Mouse (Mus musculus): ENCODE measurements around the gene Krtap1-5.
A peak's percentile ranks its signal among the peaks of the same experiment; 100 is the strongest.
"Not testable (repeated sequence)": the region's sequence is repeated elsewhere in the genome, so short reads cannot be mapped to it uniquely, and the experiment has no call there.

The Krtap1-5 gene

GRCm38 (mm10) chr11:99580636-99581035 lies at the start of gene Krtap1-5:
Krtap1-5 (minus strand) TSS chr11:99581016.
- no peak for DNase-seq (ENCODE audit: low read depth, low spot score)

GRCm38 (mm10) chr11:99628138-99628537 lies 47.3 kb upstream of the Krtap1-5 start, which contains the start of gene Krtap4-1:
Krtap4-1 (minus strand) TSS chr11:99628238.
- DNase-seq (ENCODE audit: low read depth, low spot score) = no peak

- DNase-seq (ENCODE audit: low read depth, low spot score) = no peak
Observed at GRCm38 (mm10) chr11:99620335-99620734, 39.5 kb upstream of the Krtap1-5 start, which contains the start of gene Gm11562. Gm11562 (minus strand) TSS chr11:99620435.

GRCm38 (mm10) chr11:99614796-99615363 lies 34.1 kb upstream of the Krtap1-5 start, which contains the start of gene Krtap2-4:
Krtap2-4 (minus strand) TSS chr11:99614846.
- DNase-seq (ENCODE audit: low read depth, low spot score) = no peak

DNA sequence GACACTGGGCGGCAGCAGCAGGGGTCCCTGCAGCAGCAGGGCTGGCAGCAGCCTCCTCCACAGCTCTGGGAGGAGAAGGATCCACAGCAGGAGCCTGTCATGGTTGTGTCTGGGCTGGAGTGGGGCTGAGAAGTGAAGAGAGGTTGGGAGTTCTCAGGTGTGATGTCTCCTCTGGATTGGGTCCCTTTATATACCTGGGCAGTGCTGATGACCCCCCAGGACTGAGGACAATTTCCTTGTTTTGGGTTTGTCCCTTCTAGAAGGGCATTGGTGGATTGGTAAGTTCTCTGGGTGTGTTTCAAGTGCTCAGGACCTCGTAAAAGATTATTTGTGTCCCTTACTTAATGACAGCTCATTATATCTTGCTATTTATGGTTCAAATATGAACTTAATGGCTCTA lies 29.3 kb upstream of the Krtap1-5 start, which contains the start of gene Gm11937:
Gene Gm11937, minus strand, starts transcription at position 101 of the 400 bp plus-strand sequence.
- DNase-seq (ENCODE audit: low read depth, low spot score) = not testable (repeated sequence)

DNA sequence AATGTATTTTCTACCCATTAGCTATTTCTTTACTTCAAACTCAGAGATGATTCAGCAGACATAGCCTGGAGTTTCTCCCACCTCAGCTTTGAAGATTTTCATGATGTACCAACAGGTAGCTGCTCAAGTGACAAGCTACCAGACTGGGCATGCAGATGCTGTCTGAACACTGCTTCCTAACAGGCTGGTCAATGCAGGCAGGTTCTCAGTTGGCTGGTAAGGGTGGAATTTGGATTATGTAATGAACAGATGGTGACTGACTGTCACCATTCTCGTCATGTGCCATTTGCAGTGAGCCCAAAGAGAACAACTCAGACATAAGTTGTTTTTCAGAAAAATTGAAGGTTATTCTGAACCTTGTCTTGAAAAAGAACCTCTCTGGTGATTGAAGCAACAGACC lies 28.3 kb upstream of the Krtap1-5 start:
- no peak for DNase-seq (ENCODE audit: low read depth, low spot score)

DNA sequence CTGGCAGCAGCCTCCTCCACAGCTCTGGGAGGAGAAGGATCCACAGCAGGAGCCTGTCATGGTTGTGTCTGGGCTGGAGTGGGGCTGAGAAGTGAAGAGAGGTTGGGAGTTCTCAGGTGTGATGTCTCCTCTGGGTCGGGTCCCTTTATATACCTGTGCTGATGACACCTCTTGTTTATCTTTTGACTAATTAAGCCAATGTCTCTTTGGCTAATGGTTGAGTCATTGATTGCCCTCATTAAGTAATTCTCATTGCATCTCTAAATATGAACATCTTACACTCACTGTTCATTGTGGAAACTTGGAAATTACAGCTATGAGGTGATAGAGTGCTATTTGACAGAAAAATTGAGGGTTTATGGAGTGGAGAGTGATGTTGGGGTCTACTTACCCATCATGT lies 22.4 kb upstream of the Krtap1-5 start, which contains the start of gene Gm11938:
Gene Gm11938, minus strand, starts transcription at position 101 of the 400 bp plus-strand sequence.
- not testable (repeated sequence) for DNase-seq (ENCODE audit: low read depth, low spot score)

DNA sequence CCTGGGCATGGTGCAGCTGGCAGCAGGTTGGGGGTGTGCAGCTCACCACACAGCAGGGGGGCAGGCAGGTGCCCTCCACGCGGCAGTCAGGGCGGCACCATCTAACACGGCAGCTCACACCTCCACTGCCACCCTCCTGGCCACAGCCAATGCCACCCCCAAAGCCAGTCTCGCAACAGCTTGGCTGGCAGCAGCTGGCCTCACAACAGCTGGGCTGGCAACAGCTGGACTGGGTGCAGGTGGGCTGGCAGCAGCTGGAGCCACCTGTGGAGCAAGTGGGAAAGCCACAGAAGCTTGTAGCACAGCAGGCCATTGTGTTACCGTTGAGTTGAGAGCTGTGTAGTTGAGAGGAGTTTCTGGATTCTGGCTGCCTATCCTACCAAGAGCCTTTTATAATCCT lies 16.9 kb upstream of the Krtap1-5 start, which contains the start of gene Krtap9-3:
Gene Krtap9-3, minus strand, starts transcription at position 364 of the 400 bp plus-strand sequence.
- not testable (repeated sequence) for DNase-seq (ENCODE audit: low read depth, low spot score)

DNA sequence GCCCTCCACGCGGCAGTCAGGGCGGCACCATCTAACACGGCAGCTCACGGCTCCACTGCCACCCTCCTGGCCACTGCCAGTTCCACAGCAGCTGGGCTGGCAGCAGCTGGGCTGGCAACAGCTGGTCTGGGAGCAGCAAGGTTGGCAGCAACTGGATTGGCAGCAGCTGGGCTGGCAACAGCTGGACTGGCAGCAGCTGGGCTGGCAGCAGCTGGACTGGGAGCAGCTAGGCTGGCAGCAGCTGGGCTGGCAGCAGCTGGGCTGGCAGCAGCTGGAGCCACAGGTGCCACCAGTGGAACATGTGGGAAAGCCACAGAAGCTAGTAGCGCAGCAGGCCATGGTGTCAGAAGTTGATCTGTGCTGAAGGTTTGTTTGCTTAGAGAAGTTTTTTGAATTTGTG lies 10.2 kb upstream of the Krtap1-5 start, which contains the start of gene Krtap1-3:
Gene Krtap1-3, minus strand, starts transcription at position 359 of the 400 bp plus-strand sequence.
- no peak for DNase-seq (ENCODE audit: low read depth, low spot score)

DNA sequence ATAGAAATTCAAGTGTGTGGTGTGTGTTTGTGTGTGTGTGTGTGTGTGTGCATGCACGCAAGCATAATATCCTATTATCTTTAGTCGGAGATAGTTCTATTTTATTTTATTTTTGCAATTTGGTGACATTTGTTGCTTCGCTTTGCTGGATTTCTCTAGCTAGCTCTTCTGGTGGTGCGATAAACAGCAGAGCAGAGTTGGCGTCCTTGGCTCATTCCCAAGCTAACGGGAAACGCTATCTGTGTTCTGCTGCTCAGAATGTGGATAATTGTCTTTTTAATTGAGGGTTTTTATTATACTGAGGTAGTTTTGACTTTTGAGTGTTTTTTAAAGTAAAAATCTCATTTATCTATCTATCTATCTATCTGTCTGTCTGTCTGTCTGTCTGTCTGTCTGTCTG lies 4.3 kb upstream of the Krtap1-5 start:
- no peak for DNase-seq (ENCODE audit: low read depth, low spot score)

DNA sequence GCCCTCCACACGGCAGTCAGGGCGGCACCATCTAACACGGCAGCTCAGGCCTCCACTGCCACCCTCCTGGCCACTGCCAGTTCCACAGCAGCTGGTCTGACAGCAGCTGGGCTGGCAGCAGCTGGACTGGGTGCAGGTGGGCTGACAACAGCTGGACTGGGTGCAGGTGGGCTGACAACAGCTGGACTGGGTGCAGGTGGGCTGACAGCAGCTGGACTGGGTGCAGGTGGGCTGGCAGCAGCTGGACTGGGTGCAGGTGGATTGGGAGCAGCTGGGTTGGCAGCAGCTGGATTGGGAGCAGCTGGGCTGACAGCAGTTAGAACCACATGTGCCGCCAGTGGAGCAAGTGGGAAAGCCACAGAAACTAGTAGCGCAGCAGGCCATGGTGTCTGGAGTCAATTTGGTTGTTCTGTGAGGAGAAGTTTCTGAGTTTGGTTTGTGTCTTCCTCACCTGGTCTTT lies 2.5 kb upstream of the Krtap1-5 start, which contains the start of gene Krtap1-4:
Gene Krtap1-4, minus strand, starts transcription at position 410 of the 460 bp plus-strand sequence.
- DNase-seq (ENCODE audit: low read depth, low spot score) = no peak

DNA sequence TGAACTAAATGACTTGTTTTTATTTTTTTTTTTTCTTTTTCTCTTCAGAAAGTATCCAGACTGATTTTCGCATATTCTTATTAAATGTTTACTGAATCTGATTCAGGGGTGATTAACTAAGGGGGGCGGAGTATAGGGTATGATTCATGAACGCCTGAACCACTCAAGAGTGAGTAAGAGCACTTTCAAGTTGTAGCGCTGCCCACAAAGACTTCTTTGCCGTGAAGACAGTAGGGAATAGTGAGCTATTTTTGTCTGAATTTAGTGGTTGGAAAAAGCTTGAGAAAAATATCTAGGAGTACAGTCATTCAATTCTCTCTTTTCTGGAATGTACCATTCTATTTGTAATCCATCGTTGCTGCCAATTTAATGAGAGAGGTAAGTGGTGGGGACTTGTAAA lies 748 bp upstream of the Krtap1-5 start:
- DNase-seq (ENCODE audit: low read depth, low spot score) = no peak

DNA sequence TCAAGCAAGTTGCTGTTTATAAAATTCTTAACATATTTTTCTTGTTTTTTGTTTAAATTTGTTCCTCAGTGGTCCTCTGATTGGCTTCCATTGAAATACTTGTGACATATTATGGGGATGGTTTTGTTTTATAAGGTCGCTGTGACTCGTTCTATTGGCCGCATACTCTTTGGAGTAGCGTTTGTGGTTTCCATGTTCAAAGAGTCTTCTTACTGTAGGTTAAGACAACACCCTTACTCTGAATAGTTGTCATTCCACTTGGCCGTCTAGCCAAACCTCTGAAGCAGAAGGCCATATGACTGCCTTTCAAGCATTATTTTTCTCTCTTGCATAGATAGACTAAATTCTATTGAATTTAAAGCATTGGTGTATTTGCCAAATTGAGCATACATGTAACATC lies 235 bp upstream of the Krtap1-5 start:
- DNase-seq (ENCODE audit: low read depth, low spot score) = no peak

- peak; percentile 79 for DNase-seq (ENCODE audit: low read depth, low spot score)
Observed at GRCm38 (mm10) chr11:99574106-99574505, 6.7 kb downstream of the Krtap1-5 start.

DNA sequence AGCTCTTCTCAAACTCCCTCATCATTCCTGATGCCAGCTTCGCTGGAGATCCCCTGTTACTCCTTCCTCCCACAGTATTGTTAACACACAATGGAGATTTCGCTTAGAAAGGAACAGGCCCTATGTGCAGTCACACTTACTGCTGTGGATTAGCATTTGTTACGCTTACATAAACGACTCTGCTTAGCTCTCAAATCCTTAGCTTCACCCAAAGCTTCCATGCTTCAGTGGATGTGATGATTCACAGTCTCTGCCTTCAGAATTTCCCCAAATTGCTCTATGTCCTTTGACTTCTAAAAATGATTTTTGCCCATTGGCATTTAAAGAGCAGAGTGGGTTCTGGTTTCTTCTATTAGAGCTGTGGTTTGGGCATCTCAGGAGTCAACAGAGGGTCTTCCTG lies 7.7 kb downstream of the Krtap1-5 start:
- no peak for DNase-seq (ENCODE audit: low read depth, low spot score)

GRCm38 (mm10) chr11:99566530-99566929 lies 14.3 kb downstream of the Krtap1-5 start, which contains the start of gene Krtap3-1:
Krtap3-1 (minus strand) TSS chr11:99566630.
- no peak for DNase-seq (ENCODE audit: low read depth, low spot score)

- no peak for DNase-seq (ENCODE audit: low read depth, low spot score)
Observed at GRCm38 (mm10) chr11:99562580-99562979, 18.2 kb downstream of the Krtap1-5 start.

GRCm38 (mm10) chr11:99559366-99559765 lies 21.4 kb downstream of the Krtap1-5 start, which contains the start of gene Gm11939:
Gm11939 (minus strand) TSS chr11:99559466.
- DNase-seq (ENCODE audit: low read depth, low spot score) = no peak

DNA sequence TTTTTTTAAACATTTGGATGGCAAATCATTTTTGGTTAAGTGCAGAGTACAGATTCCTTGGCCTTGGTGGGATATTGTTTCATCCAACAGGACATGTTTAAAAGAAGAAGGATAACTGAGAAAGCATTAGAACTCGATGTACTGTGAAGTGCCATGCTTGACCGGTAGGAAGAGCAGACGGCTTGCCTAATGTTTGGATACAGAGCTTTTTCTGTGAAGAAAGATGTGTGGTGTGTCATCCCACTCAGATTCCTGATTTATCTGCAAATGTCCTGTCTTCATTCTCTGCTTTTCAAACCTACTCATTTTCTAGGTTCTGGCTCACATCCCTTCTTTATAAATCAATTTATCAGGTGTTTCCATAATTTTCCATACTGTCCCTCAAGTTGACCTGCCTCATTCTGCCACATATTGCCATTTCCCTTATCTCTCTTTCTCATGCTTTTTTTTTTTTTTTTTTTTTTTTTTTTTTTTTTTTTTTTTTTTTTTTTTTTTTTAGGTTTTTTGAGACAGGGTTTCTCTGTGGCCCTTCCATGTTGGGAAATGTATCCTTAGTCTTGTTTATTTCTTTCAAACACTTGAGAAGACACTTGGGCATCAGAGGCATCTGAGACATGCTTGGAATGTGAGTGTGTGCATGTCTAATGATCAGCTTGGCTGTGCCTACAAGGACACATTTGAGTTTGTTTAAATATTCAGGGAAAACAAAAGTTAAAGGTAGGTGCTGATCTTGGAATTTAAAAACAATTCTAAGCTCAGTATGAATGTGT lies 22.7 kb downstream of the Krtap1-5 start:
- DNase-seq (ENCODE audit: low read depth, low spot score) = no peak

- DNase-seq (ENCODE audit: low read depth, low spot score) = no peak
Observed at GRCm38 (mm10) chr11:99556753-99557152, 24.1 kb downstream of the Krtap1-5 start, which contains the start of gene Krtap3-2. Krtap3-2 (minus strand) TSS chr11:99556853.

GRCm38 (mm10) chr11:99556195-99556594 lies 24.6 kb downstream of the Krtap1-5 start:
- DNase-seq (ENCODE audit: low read depth, low spot score) = no peak

DNA sequence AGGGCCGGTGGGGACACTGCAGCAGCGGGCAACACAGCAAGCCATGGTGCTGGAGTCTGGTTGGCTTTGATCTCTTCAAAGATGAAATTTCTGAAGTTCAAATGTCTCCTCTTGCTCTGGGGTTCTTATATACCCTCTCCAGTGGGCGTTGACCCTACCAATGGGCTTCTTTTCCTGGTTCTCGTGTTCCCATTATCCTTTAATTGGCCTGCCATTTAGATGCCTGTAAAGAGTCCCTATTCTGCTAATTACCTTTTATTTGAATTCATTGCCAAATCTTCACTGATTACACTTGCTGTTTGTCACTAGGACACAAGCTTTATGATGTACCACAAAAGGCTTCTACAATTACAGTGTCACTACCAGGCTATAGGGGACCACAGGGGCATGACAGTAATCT lies 30.1 kb downstream of the Krtap1-5 start, which contains the start of gene Krtap3-3:
Gene Krtap3-3, minus strand, starts transcription at position 101 of the 400 bp plus-strand sequence.
- no peak for DNase-seq (ENCODE audit: low read depth, low spot score)
